Mouse (Mus musculus): ENCODE results near the gene Grk2. TPM values are rescaled to one million over a fixed set of nuclear protein-coding genes. Genes with fewer than 3 reads are reported as not detected.
A peak's percentile ranks its signal among the peaks of the same experiment; 100 is the strongest.

Gene Grk2
- total RNA-seq, 2 experiments from 2014 or later: 54.1 to 59.4 TPM

DNA sequence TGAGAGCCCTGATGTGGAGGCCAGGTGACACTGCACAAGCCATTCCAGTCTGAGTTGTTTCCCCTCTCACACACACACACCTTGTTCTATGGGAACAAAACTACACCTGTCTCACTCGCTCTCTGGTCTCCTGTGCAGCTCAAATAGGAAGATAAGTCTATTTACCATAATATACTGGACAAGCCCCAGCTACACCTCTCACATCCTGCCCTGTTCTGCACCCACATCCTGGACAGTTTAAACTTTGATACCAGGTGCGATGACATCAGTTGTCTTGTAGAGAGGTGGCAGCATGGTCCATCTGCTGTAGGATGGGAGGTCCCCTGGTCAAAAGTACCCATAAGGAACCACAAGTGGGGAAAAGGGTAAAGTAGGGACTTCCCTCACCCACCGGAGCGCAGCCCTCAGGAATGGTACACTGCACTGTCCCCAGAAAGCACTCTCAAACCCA, 1.1 kb downstream of the Grk2 start:
- no peak for DNase-seq
- intact Hi-C loops (cut with DNase I): no loop called here

DNA sequence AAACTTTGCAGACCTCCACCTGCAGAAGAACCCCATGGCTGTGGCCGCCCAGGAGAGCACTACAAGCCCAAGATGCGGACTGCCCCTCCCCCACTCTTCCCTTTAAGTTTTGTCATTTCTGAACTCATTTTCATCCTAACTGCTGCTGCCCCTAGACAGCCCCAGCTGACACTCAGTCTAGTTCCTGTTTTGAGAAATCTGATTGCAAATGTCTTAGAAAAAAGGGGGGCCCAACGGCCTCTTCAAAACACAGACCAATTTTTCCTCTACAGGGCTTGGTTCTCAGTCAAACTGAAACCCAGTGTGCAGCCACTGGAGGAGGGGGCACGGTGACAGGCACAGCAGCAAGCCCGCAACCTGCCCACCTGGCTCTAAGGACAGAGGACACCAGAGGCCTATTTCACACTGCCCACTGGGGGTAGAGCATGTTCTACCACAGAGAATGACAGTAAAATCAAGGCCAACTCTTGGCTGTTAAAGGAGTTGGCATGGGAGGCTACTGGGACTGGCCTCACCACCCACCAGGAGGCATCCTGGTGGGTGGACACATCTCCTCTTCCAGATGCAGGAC, 1.7 kb downstream of the Grk2 start:
- intact Hi-C loops (cut with DNase I): no loop called here
- no peak for DNase-seq

DNA sequence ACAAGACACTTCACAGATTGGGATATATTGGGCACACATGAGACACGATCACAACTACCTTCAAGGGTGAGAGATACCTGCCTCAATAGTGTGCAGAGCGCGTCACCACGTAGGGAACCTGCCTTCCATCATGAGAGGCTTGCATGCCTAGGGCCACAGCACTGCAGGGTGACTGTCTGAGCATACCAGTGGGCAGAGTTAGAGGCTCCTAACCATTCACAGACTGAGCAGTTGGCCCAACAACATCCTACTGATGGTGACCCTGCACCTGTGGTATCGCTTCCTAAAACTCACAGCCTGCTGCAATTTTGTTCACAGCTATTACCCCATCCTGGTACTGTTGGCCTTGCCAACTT, 2.4 kb downstream of the Grk2 start:
- intact Hi-C loops (cut with DNase I): no loop called here
- no peak for DNase-seq

DNA sequence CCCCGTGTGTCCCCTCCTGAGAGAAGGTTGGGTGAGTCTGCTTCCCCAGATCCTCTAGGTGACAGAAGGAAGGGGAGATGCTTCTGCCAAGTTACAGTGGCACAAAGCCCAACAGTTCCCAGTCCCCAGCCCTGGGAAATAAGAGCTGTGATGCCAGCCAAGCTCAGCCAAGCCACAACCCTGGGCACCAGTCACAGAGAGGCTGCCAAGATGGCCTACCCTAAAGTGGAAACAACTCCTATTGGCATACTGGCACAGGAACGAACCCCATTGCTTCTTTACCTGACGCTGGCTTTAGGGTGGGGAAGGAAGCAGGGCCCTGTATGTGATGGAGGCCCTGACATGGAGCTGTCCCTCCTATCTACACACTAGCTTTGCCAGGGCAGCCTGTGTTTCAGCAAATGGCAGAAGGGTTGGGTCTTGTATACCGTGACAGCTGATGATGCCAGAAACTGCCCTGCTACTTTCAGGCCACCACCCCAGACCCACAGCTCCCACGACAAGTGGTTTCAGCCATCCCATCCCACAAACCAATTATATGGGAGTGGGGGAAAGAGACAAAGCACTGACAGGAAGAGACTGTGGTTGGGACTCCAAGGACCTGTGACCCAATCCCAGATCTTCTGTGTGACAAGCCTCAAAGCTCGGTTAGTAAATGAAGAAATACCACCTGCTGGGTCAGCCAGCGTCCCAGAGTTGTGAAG, 2.9 kb downstream of the Grk2 start:
- DNase-seq: peak; percentile 60 to 75
- intact Hi-C loops (cut with DNase I): no loop called here

DNA sequence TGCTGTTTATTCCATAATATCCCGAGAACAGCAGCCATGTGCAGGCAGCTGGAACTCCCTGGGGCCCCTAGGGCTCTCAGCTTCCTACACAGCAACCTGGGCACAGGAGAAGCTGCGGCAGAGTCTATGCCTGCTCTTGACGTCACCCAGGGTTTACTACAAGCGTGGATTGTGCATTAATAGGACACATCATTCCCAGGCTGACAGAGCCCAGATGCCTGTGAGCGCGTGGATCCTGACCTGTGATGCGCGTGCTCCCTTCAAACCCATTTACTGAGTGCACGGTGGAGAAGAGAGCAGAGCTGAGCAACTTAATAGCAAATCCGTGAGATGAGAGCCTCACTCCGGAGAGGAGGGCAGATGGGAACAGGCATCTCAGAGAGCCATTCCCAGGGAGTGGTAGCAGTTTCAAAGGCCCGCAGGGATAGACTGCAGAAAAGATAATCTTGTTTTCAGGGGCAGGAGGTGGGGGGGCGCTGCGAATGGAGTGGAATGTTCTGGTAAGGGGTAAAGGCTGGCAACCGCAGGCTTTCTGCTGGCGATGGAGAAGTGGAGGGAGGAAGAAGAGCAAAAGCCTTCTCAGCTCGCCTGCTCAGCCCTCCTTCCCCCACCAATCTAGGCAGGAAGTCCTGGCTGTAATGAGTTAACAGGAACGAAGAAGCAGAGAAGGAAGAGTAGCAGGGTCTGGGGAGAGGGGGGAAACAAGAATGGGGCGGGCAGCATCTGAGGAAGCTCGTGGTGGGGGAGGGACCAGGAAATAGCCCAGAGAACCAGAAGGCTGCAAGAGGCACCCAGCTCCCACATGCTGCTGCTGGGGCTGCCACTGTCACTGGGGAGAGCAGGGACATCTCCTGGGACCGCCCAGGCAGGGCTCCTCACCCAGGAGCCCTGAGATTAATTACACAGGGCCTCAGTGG, 4.0 kb downstream of the Grk2 start:
- DNase-seq: peak; percentile 47 to 56
- intact Hi-C loops (cut with DNase I): no loop called here

DNA sequence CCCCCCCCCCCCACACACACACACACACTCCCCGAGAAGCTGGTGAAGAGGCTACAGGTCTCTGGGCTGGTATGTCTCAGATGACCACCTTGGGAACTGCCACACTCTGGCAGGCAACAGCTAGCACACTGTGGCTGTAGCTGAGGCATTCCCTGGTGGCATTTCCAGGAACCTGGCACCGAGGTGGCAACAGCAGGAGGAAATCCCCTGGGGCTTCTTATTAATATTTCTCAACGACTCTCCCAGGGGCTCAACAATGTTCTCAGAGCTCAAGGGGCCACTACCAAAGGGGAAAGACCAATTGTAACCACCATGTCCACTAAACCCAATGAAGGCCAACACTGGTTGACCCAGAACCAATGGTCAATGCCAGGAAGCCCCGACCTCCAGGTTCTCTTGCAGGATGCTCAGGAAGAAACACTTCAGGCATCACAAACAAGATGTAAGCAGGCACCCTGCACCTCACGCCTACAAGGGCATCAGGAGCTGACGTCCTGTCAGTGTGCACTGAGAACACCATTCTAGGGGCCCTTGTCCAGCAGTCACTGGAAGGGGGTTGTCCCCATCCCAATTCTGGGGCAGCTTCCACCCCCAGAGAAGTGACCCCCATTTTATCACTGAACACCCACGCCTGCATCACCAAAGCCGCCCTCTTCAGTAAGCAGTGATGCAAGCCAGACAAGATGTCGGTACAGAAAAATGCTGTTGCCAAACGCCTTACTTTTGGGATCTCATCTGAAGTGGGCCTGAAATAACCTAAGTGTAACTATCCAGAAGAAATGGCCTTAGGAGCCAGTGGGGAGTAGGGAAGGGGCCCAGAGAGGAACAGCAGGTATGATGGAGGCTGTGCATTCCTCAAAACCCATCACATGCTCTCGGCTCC, 4.9 kb downstream of the Grk2 start:
- no peak for DNase-seq

DNA sequence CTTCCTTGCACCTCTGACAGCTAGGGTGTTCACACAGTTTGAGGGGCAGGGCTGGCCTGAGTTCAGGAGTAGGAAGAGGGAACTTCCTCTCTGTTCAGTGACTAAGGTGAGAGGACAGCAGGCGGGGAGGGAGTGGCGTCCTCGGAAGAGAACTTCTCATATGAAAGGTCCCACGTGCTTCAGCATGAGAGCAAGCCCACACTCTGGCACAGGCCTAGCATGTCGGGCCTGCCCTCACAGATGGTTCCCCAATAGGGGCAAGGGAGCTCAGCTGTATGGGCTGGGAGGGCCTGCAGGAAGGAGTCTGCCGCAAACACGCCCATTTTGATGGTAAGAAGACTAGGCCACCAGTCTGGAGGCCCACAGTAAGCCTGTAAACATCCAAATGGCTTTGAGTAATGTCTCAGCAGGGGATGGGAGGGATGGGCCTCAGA, 5.7 kb downstream of the Grk2 start:
- peak in 1 of 2 experiments; percentile 38 for DNase-seq

More for the DNA sequence above, 4.9 kb downstream of the Grk2 start:
- intact Hi-C loops (cut with DNase I): no loop called here

DNA sequence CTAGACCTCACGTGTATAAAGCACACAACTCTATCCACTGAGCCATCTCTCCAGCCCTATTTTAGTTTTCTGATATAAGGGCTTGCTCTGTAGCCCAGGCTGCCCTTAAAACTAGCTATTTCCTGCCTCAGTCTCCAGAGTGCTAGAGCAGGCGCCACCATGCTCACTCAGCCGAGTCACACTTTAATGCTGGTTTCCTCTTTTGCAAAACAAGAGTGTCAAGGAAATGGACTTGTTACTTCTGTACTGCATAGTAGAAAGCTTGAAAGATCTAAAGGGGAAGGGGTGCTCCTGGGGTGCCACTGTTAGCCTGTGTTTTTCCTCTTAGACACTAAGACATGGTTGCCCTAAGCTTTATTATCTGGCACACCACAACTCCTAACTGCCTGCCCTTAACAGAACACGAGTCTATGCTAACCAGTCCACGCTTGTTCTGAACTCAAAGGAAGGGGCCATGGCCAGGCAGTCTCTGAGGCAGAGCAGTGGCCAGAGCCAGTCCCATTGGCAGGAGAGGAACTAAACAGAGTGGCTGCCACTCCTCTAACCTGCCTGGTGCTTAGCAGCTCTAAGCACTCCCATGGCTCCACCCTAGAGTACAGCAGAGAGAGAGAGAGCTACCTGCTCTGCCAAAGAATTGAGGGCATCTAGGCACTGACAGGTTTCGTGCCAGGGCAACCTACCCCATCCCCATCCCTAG, 6.3 kb downstream of the Grk2 start:
- DNase-seq: no peak
- intact Hi-C loops (cut with DNase I): no loop called here

More for the DNA sequence above, 5.7 kb downstream of the Grk2 start:
- intact Hi-C loops (cut with DNase I): no loop called here

DNA sequence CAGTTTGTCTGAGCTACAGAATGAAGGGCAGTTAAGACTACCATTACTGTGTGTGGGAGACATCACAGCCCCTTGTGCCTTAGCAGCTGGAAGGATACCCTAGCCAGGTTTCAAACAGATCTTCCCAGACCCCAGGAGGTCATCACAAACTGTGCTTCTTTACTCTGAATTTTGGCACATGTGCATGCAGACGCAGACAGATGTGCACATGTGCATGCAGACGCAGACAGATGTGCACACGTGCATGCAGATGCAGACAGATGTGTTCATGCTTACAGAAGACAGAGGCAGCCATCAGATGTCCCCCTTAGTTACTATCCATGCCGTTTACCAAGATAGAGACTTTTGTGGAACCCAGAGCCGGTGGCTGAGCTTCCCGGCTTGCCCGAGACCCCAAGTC, 6.9 kb downstream of the Grk2 start:
- intact Hi-C loops (cut with DNase I): no loop called here
- DNase-seq: no peak

DNA sequence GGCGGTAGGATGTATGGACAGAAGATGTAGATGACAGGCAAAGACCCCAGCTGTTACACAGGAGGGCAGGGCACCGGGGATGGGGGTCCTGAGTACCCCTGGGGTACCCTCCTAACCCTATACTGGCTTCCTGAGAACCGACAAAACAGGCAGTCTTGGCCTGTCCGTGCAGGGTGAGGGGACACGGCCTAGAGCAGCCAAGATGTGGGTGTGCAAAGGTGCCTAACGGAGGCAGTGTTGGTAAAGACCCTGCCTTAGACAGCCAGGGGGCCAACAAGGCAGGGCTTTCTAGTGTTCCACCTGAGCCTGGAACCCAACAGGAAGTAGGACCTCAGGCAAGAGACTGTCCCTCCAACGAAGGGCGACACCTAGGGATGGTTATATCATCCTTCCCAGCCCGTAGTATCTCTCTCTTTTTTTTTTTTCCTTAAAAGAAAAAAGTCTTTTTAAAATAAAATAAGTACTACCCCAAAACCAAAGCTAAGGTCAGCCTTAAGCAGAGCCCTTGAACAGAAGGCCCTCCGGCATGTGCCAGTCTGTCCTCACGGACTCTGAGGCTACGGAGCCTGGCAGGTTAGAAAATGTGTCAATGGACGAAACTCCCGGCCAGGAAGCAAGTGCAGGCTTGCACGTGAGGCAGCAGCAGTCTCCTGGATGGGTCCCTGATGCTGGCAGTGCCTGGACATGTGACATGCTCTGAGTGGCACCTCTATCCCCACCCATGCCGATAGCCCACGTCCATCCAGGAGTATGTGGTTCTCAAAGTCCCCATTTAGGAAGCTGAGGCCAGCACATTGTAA, 7.5 kb downstream of the Grk2 start:
- intact Hi-C loops (cut with DNase I): no loop called here
- DNase-seq: no peak

DNA sequence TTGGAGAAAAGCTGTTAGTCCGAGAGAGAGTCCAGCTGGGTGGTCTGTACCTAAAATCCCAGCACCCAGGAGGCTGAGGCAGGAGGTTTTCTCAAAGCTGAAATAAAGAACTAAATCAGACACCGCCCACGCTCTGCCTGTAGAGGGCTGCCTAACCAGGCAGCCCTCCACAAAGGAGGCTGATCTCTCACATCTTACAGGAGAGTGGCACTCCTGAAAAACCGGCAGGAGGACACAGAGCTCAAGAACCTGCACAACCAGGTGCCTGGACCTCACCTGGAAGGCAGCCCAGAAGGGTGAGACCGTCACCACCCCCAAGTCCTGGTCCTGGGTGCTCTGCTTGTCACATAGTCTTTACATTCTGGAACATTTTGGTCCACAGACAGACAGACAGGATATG, 8.2 kb downstream of the Grk2 start:
- DNase-seq: no peak
- intact Hi-C loops (cut with DNase I): no loop called here

DNA sequence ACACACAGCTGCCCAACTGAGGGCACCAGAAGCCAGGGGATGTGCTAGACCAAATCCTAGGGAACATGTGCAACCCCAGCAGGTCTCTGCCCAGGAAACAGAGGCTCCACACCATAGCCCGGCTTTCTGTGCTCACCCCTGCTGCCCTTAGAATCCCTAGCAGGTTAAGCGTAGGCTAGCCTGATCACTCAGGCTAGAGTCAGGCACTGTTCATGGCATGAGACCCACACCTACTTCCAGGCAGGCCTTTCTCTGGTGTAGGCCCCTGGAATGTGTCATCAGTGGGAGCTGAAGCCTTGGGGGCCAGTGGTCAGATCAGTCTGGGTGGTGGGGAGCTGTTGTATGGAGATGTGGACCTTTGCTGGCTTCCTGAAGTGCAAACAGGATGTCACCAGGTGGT, 9.4 kb downstream of the Grk2 start:
- intact Hi-C loops (cut with DNase I): no loop called here
- no peak for DNase-seq

DNA sequence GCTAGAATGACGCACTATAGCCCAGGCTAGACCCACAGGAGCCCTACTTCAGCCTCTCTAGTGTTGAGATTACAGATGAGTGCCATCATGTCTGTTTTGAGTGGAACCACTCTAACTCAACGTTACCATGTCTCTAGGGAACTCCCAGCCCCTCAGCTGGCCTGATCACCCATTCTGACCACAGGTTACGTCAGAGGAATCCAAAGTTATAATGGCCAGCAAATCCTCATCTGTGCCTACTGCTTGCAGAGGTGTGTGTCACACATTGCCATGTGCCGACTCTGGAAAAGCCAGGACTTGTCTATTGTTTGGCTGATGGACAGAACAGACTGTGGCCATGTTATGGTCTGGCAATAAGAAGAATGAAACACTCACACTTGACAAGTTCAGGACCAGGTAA, 10.6 kb downstream of the Grk2 start:
- intact Hi-C loops (cut with DNase I): no loop called here
- no peak for DNase-seq

DNA sequence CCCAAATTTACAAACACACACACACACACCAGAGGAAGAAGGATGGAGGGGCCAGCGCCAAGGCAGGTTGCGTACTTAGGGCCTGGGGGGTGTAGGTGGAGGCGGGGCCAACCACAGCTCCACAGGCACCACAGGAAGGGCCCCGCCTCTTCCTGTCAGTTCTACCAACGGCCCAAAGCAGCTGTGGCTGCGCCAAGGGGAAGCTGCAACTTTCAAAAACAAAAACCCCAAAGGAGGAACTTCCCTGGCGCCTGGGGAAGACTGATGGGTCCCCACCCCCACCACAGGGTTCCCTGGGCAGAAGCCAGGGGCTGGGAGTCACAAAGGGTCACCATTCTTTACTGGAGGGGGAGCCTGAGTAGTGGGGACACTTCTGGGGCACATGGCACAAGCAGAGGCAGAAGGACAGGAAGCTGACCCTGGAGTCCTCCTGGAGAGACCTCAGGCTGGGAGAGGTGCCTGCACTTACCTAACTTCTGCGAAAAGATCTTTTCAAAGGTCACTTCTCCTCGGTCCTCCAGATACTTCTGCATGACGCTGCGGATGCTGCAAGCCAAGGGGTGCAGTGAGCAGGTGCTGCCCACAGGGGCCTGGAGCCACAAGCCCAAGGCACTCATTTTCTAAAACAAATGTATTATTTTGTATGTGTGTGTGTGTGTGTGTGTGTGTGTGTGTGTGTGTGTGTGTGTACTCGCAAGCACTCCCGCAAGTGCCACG, 11.5 kb downstream of the Grk2 start:
- peak; percentile 69 to 71 for DNase-seq
- intact Hi-C loops (cut with DNase I): no loop called here

DNA sequence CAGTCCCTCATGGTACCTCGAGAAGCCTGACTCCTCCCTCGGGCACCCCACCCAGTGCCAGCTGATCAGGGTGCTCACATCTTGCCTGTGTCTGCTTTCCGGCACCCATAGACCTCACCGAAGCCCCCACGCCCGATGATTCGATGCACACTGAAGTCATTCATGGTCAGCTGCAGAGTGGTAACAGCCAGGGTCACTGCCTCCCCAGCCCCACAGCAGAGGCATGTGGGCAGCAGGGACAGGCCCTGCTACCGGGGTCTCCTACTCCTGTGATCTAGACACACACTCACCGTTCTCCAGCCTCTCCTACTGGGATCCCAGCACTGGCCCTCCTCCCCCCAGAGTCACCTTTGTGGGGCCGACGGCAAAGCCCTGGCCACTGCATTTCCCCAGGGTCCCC, 14.9 kb downstream of the Grk2 start:
- DNase-seq: no peak

DNA sequence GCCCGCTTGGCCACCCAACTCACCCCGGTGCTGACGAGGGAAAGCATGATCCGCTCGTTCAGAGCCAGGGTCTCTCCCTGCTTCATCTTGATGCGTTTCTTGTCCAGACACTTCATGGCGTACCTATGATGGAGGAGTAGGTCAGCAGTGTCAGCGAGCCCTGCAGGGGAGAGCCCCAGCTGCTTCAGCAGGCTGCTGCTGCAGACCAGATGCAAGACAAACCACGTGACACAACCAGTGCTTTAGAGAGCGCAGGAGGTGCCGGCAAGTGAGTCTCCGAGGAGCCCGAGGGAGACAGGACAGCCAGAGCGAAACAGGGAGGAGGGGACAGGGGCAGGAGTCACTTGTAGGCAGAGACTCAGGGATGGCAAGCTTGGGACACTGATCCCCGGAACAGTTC, 15.3 kb downstream of the Grk2 start:
- DNase-seq: no peak
- intact Hi-C loops (cut with DNase I): no loop called here

More for the DNA sequence above, 14.9 kb downstream of the Grk2 start:
- intact Hi-C loops (cut with DNase I): no loop called here

DNA sequence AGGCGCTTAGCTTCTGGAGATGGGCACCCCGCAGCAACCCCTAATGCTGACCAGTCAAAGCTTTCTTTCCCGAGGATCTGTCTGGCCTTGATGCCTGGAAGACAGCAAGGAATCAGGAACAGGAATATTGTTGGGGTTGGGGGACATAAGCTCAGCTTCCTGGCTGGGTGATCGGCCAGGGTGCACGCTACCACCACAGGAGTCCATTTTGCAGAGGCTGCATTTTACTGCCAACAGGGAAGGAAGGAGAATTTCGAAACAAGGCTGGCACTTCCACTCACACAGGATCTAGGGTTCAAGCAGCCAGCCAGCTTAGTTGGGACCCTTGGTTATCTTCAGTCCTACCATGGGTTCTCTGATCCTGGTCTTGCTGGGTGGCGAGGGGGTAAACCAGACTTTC, 22.4 kb downstream of the Grk2 start:
- no peak for DNase-seq
- intact Hi-C loops (cut with DNase I): loop anchor here (1.0 kb wide), 1 partner anchor 24 kb away; no protein-coding TSS in a partner anchor

DNA sequence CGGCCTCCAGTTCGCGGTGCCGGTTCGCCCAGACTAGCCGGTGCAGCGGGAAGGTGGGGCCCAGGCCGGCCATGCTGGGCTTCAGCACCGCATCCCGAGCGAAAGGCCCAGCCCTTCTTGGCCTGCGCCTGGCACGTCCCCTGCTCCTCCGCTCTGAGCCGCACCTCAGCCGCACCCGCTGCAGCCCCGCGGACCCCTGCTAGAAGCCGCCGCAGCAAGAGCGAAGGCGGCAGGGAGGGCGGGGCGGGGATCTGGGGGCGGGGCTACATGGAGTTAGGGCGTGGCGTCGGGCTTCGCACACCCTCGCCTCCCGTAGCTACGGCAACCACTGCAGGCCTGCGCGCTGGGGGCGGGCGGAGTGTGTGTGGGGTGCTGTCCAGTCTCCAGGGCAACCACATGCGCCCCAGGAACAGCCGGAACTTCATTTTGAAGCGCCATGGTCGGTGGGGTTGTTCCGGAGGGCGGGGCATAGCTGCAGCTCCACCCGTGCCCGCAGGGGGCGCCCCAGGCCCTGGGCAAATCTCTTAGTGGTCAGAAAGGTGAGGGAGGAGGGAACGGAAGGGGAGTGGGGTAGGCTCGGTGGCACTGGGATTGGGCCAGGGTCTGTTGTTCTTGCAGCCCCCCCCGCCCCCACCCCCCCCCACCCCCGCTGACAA, 23.0 kb downstream of the Grk2 start, which contains the start of gene Ankrd13d:
TSS of gene Ankrd13d (minus strand) at position 240 of the 656 bp plus-strand sequence.
- intact Hi-C loops (cut with DNase I): loop anchor here (1.0 kb wide), 1 partner anchor 24 kb away; no protein-coding TSS in a partner anchor
- DNase-seq: peak; percentile 84 to 88
